Mouse (Mus musculus): Measurements from ENCODE around the gene Olfr191.

GRCm38 (mm10) chr16:59105312-59105711, 15.7 kb upstream of the Olfr191 start:
- TF ChIP-seq CTCF (IDR thresholded peaks at IDR 0.05) (no peak), EP300 (IDR thresholded peaks at IDR 0.05) (no peak)
